Mouse (Mus musculus) CH12.LX (cell line): ENCODE measurements at regions not wholly inside any gene's neighbourhood (a gene's known extent, or its start where the extent isn't known, plus 50 kb on each side); places are given as distances from the start of the nearest gene placed in this dataset.

Source experiments
- CTCF ChIP-seq, 2 experiments: IDR thresholded peaks in 1 of 2; conservative IDR thresholded peaks in 1 of 2; 2 replicates each; pipeline ENCODE4 v1.5.1; 2011 to 2012; ENCODE audit warnings: low read depth in 2 of 2, low read length in 2 of 2, improper control_type of control experiment in 1 of 2, inconsistent platforms in 1 of 2, mild to moderate bottlenecking in 1 of 2, moderate library complexity in 1 of 2
- GABPA ChIP-seq: IDR thresholded peaks from 2 replicates; pipeline ENCODE4 v1.6.1; 2012; ENCODE audit warnings: low read depth, low read length, improper control_type of control experiment, inconsistent platforms; ENCODE audit not compliant: insufficient replicate concordance
- MAFK ChIP-seq: IDR thresholded peaks from 2 replicates; pipeline ENCODE4 v1.6.1; 2011; ENCODE audit warnings: low read length, improper control_type of control experiment; ENCODE audit not compliant: insufficient replicate concordance
- MYC ChIP-seq: IDR thresholded peaks from 2 replicates; pipeline ENCODE4 v1.6.1; 2011; ENCODE audit warnings: low read depth, mild to moderate bottlenecking, improper control_type of control experiment, low read length
- POLR2A ChIP-seq: IDR thresholded peaks from 2 replicates; pipeline ENCODE4 v1.6.1; 2011; ENCODE audit warnings: low read depth, mild to moderate bottlenecking, improper control_type of control experiment, low read length

DNA sequence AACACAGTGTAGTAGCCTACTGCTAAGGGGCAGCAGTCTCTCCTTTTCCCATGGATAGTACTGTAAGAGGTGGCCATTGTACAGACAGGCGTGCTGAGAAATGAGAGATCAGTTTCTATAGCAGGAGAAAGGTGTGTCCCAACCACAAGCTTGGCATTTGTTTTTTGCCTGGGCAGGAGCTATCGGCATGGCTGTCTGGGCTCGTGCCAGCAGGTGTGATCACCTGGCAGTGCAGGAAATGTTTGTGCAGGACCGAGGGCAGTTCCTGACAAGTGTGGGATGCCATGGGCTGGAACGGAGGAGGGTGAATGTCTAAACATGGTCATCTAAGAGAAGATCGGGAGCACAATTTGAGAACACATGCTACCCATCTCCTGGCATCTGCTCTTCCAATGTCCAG, 205.4 kb downstream of the Nuak1 start:
- TF ChIP-seq MYC = no peak
- TF ChIP-seq CTCF (conservative IDR thresholded peaks at IDR 0.05 in 1 of 2, IDR thresholded peaks at IDR 0.05 in 1 of 2; ENCODE audit: low read depth in 2 of 2, low read length in 2 of 2) = no peak
- TF ChIP-seq POLR2A = no peak
- TF ChIP-seq MAFK = no peak
- TF ChIP-seq GABPA = no peak
